Mouse (Mus musculus): Measurements from ENCODE around the gene Tada1.

Tada1 gene

DNA sequence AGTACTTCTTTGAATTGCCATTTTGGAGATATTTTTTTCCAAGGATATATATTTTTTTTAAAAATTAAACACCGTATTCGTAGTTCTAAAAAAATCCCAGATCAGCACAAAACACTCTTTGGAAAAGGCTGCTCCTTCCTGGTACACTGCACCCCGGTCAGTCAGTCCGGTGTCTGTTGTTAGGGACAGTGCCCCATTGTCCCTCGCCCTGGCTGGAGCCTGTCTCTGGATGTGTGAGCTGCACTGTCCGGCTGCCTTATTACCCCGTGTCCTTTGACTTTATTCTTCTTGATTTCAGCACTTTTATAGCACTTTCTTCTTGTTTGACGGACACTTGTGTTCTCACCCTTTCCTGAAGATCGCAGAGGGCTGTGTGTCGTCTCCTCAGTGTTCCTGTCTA, 5.7 kb downstream of the Tada1 start:
- DNase-seq (ENCODE audit: low spot score) = no peak

DNA sequence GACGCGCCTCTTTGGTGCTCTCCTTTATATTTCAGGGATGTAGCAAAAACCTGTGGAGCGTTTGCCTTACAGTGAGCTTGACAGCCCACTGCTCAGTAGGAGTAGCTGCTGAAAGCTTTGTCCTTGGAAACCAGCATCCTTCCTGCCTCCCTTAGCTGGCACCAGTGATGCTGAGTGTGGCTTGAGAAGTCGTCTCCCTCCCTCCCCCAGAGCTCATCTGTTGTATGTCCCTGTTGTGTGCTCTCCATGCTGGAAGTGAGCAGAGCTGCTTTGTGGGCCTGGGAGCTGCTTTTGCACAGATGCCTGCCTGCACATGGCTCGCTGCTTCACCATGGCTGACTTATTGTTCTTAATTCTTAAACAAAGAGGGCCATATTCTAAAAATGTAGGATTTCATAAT, 6.5 kb downstream of the Tada1 start:
- DNase-seq (ENCODE audit: low spot score) = no peak

DNA sequence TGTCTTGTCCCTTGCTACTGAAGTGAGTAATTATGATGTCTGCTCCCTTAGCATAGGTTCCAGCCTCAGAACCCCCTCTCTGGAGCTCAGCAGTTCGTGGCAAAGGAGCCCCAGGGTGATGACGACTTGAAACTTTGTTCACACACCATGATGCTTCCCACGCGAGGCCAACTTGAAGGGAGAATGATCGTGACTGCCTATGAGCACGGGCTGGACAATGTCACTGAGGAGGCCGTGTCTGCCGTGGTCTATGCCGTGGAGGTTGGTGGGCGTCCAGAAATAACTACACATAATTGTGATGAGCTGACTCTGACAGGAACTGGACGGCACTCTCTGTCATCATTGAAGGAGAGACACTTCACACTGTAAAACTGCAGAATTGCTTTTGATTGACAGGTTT, 9.6 kb downstream of the Tada1 start:
- no peak for DNase-seq (ENCODE audit: low spot score)

DNA sequence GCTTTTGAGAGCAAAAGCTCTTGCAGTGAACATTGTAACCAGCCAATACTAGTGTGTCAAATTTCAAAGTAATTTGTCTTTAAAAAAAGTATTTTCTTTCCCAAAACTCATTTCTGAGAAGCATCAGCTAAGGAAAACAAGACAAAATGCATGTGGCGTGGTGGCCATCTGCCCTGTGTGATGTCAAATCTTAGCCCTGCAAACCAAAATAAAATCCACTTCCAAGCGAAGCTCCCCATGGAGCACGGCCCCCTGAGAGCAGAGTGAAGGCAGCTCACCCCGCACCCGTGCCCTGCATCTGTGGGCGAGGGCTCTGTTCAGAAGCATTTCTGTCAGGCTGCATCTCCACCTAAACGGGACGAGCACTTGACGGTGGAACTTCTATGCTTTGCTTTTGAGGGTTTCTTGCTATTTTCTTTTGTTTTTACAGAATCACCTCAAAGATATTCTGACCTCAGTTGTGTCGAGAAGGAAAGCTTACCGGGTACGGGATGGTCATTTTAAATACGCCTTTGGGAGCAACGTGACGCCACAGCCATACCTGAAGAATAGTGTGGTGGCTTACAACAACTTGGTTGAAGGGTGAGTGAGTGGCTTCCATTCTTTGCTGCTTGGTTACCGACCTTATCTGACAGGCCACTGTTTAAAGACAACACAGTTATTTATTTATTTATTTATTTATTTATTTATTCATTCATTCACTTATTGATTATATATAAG, 10.7 kb downstream of the Tada1 start:
- DNase-seq (ENCODE audit: low spot score) = no peak

DNA sequence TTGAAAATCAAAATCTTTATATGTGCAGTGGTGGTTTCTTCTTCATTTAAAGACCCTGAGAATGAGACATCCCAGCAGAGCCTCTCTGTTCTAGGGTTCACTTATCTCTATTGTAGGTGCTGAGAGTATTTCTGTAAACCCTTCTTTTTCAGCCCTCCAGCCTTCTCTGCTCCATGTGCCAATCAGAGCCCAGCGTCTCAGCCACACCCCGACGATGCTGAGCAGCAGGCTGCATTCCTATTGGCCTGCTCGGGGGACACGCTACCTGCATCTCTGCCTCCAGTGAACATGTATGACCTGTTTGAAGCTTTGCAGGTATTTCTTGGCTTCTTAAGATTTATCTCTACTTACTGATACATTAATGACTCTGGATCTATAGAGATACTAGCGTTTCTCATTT, 12.8 kb downstream of the Tada1 start:
- no peak for DNase-seq (ENCODE audit: low spot score)

DNA sequence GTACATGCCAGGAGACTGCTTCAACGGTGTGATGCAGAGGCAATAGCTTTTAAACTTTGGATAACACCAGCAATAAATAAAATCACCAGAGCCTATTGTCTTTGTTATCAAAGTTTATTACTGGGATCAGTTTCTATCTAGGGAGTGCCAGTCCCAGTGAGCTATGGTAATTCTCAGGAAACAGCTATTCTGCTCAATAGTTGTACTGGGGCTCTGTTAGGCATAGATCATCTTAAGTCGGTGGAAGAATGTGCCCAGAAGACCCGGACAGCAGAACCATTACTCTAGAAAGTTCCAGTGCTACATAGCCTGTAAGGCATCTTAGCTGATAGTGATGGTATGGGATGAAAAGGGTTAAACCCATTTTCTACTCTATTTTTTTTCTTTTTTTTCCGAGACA, 15.9 kb downstream of the Tada1 start:
- DNase-seq (ENCODE audit: low spot score) = no peak

DNA sequence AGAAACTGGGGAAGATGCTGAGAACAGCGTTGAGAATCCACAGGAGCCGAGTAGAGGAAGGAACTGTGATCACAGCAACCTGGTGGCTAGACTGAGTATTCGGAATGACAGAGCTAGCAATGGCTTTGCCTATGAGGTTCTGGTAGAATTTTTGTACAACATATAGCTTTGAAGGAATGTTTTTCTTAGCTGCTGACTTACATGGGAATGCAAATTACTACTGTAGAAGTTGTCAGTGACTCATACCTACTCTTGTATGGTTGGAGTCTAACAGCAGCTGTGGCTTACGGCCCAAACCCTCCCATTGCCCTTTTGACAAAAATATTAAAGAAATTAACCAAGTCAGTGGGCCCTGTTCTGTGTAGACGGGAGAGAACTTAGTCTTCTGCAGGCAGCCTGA, 16.8 kb downstream of the Tada1 start:
- DNase-seq (ENCODE audit: low spot score) = no peak

DNA sequence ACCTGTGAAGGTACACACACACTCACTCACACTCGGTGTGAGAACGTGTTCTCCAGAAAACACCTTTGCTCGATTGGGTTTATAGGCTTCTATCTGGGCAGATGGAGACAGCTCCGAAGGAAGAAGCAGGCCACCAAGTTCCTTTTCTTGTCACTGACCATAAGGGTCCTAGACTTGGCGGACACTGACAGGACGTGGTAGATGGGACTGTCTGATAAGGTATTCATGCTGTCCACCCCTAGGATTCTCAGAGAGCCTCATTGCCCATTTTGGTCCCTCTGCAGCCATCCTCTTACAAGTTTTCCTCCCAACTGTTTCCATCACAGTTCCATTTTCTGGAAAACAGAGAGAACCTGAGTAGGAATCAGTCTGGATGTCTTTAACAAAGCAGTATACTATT, 17.5 kb downstream of the Tada1 start:
- no peak for DNase-seq (ENCODE audit: low spot score)

DNA sequence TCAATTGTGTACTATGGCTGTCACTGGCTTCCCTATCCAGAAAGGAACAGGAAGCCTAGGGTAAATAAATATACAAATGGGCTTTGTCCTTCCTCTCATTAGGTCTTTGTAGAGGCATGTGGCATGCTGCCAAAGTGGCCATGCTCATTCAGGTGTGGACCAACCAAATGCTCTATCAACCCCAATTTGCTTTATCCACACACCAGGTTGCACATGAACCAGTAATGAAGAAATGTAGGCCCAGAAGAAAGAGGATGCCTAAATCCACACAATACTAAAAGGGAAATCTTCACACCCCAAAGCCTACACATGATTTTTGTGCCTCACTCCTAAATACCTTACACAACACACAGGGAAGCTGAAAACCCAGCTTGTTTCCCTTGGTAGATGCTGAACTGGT, 22.6 kb downstream of the Tada1 start:
- no peak for DNase-seq (ENCODE audit: low spot score)

DNA sequence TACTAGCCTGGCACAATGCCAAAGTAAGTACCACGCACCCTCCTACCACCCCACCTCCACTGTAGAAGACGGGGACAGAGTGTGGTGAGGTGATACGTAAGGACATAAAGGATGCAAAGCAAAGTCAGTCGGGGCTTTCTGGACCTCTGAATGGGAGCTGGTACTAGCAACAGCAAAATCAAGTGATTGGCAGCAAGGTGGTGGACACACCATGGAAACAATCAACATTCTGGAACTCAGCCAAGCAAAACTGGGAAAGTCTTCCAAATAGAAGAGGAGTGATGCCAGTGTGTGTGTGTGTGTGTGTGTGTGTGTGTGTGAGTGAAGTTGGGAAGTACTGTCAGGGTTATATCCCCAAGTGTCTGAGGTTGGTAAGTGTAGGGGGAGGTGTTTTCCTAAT, 23.1 kb downstream of the Tada1 start:
- DNase-seq (ENCODE audit: low spot score) = no peak

DNA sequence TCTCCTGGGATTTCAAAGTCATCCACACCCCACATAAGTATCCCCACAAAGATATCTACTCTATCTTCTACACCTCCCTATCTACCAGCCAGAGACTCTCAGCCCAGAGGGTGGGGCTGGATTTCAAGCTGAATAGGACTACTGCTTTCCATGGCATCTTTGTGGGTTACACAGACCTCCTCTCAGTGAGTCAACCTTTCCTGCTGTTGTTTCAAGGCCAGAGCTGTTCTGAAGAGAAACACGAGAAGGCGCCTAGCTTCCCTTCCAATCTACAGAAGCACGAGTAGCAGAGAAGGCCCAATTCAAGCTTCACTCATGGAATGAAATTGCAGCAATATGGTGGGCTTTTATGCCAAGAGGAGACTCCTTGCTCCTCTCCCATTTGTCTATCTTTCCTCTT, 24.9 kb downstream of the Tada1 start:
- DNase-seq (ENCODE audit: low spot score) = no peak

DNA sequence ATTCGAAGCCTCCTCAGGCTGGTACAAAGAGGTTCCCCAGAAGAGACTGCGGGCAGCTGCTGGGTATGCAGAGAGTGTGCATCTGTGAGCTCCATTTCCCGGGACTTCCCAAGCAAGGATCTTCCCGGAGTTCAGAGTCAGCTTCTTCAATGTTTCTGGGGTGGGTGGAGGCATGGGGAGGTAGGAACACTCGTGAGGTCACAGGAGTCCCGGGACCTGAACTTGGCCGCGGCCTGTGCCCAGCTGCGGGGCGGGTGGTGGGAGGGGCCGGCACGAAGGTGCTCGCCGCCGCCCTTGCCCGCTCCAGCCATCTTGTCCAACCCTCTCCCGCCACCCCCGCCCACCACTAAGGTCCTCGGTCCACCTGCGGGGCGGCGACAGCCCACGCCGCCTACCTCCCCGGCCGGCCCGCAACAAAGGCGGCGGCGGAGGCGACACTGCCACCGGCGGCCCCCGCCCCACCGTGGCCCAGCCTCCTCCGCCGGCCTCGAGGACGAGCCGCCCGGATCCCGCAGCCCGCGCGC, 30.3 kb downstream of the Tada1 start:
- no peak for DNase-seq (ENCODE audit: low spot score)

DNA sequence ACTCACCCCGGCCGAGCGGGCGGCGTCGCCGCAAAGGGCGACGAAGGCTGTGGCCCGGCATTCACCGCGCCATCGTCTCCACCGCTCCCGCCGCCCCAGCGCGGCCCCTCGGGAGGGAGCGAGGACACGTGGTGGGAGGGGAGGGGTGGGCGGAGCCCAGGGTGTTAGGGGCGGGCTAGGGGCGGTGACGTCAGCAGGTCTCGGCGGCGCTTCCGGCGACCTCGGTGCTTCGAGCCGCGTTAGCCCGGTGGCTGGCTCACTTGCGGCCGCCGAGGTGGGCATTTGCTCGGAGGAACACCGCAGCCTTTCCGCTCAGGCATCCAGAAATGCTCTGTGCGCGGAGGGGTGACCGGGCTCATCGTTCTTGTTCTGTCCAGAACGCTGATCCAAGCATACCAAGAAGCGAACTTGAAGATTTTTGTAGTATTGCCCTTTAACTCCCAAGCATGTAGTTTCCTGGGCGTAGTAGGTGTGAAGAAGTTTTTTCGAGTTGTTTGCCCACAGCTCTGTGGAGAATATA, 30.9 kb downstream of the Tada1 start, which contains the start of gene Pogk:
Pogk (minus strand) TSS at position 163 of the 520 bp plus-strand sequence.
- peak; percentile 75 for DNase-seq (ENCODE audit: low spot score)

DNA sequence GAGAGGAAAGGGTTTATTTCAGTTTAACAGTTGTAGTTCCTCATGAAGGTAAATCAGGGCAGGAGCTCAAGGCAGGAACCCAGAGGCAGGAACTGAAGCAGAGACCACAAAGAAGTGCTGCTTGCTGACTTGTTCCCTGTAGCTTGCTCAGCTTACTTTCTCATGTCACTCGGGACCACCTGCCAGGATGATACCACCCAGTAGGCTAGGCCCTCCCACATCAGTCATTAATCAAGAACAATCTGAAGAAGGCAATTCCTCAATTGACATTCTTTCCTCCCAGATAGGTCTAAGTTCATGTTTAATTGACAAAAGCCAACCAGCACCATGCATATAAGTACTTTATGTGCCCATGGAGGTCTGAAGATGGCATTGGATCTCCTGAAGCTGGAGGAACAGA, 32.6 kb downstream of the Tada1 start:
- no peak for DNase-seq (ENCODE audit: low spot score)

DNA sequence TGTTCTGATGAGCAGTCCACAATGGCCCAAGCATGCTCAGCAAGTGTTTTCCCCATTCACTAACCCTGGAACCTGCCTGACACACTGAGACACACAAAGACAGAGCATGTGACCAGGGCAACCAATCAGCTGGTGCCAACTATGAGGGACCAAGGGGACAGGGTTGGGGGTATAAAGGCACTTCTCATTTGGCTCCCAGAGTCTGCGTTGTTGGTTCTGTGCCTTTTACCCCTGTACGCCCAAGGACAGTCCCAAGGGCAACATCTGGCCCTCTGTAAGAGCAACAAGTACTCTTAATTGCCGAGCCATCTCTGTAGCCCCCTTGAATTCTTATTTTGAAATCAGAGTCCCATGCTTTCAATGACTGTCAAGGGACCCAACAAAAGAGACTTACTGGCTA, 33.4 kb downstream of the Tada1 start:
- no peak for DNase-seq (ENCODE audit: low spot score)

DNA sequence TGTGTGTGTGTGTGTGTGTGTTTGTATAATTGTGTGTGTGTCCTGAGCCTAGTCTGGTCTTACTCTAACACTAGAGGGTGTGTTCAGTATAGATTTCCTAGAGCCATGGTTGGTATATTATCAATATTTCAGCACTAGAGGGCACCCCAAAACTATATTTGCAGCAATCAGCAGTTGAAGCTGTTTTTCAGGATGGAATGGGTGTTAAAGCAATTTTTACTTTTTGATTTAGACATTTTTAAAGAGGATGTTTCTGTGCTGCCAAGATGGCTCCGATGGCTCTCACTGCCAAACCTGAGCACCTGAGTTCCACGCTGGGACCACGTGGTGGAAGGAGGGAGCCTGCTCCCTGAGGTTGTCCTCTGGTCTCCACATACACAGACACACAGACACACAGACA, 50.2 kb downstream of the Tada1 start:
- no peak for DNase-seq (ENCODE audit: low spot score)

DNA sequence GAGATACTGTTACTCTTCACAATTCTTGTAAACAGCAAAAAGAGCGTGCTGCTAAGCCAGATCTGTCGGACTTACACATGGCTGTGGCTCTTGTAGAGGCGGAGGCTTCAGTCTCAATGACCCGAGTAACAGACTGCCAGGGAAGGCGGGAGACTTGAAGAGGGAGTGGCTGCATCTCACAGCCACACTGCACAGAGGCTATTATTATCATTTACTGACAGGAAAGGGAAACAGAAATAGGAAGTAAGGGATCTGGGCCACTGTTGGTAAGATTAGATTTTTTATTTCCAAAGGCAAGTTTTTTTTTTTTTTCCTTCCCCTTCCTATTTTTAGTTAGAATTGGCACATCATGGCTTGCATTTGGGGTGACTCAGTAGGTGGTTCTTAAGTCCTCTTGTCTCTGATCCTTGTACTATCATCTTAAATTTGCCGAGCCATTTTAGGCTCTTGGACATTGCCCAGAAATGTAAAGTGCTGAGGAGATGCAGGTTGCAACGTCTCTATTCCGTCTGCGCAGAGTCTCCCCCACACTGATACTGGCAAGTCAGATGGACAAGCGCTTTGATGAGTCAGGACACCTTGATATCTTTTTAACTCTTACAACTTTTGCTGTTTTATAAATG, 51.0 kb downstream of the Tada1 start:
- no peak for DNase-seq (ENCODE audit: low spot score)

DNA sequence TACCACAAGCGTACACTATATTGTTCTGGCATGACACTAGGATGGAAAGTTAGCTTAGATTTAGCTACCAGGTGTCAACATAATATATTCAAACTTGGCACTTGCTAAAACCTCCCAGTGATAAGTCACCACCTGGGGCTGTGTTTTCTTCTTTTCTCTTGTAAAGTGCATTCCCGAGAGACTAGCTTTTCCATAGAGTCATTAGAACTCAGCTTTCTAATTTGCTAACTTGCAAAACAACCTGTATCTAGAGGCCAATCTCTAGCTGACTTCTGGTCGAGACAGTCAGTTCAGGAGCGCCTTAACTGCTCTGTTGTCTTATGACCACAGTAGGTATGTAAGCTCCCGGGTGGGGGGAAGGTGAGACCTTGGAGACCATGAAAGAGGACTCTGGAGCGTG, 60.5 kb downstream of the Tada1 start:
- DNase-seq (ENCODE audit: low spot score) = no peak

DNA sequence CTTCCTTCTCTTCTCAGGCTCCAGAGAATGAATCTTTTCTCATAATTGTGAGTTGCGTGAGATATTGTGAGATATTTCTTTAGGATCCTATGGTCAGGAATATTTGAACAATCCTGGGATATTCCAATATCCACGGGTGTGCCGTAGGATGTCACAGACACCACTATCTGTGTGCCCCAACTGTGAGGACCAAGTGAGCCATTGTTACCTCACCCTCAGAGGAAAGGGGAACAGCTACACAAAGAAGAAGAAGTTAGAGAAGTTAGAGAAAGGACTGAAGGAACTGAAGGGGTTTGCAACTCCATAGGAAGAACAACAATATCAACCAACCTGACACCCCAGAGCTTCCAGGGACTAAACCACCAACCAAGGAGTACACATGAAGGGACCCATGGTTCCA, 63.1 kb downstream of the Tada1 start:
- DNase-seq (ENCODE audit: low spot score) = no peak
